ENCODE assay signal across 9 mouse cellular contexts in the genomic region with DNA sequence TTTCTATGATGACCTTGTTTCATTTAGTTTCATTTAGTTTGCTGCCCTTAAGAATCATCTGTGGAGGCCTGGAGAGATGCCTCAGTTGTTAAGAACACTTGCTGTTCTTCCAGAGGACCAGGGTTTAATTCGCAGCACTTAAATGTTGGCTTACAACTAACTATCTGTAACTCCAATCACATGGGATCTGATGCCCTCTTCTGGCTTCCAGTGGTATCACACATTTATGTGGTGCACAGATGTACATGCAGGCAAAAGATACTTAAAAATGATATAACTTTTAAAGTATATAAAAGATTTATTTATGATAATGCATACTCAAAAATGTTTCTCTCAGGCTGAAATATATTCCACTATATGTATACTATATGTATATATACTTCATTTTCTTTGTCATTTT. TPM values are rescaled to one million over a fixed set of nuclear protein-coding genes. Genes with fewer than 3 reads are reported as not detected.
DNase-seq lines count a peak whose midpoint lies in the region; ATAC-seq and TF ChIP-seq lines count a peak whose summit lies in the region.
"Had no signal": no experiment of that assay in that cellular context is flagged by ENCODE, and none has a peak within 500 bp of the region (broad histone marks: within the 10 kb centered on the region; RNA-seq: fewer than 3 reads in every experiment).

No protein-coding gene starts in this region.

- no peak for DNase-seq in left cerebral cortex, adult 2 months (ENCODE audit: extremely low spot score in 1 of 2, low spot score in 2 of 2)
- no peak for DNase-seq in left cerebral cortex, postnatal 10 days (ENCODE audit: extremely low spot score in 1 of 2, low spot score in 2 of 2)
- DNase-seq in ES-E14 (ENCODE audit: low read depth, low spot score): peak; percentile 34
- DNase-seq in brain, adult 2 months (ENCODE audit: low read depth, low spot score): peak; percentile 27
- peak; percentile 35 for DNase-seq in retina, embryonic 14.5 days (ENCODE audit: low spot score)
- DNase-seq in adrenal gland, adult 2 months: no peak

- TF ChIP-seq CTCF in left cerebral cortex, adult 2 months (IDR thresholded peaks at IDR 0.05): peak; percentile 50

- H3K4me1 ChIP-seq in ES-E14 (ENCODE audit: control insufficient read depth in 2 of 2, insufficient read depth in 2 of 2, low read length in 2 of 2, poor library complexity in 1 of 2): no peaks in the 10 kb centered on the region
- H3K4me1 ChIP-seq in midbrain, embryonic 13.5 days (replicated peaks): no peaks in the 10 kb centered on the region
- H3K4me1 ChIP-seq: heart, embryonic 13.5 days had no signal

- H3K27me3 ChIP-seq in midbrain, embryonic 13.5 days: no peaks in the 10 kb centered on the region
- H3K27me3 ChIP-seq: heart, embryonic 13.5 days had no signal

- WGBS in midbrain, embryonic 13.5 days: 97% methylated on average over 1 of the region's 1 CpGs

- H3K9me3 ChIP-seq in ES-E14 (ENCODE audit: control insufficient read depth, insufficient read depth, low read depth, low read length): no peaks in the 10 kb centered on the region
- no peaks in the 10 kb centered on the region for H3K9me3 ChIP-seq in midbrain, embryonic 13.5 days
- H3K9me3 ChIP-seq: heart, embryonic 13.5 days had no signal

- no peaks in the 10 kb centered on the region; the same call in 1 of the 2 replicates for H3K36me3 ChIP-seq in ES-E14 (ENCODE audit: control insufficient read depth, insufficient read depth, low read length, poor library complexity, severe bottlenecking)
- peaks cover 8% of the 10 kb centered on the region; the same call in 1 of the 2 replicates for H3K36me3 ChIP-seq in midbrain, embryonic 13.5 days

- no peak for ATAC-seq in midbrain, embryonic 13.5 days

- no peak overlapping the region for H3K27ac ChIP-seq in left cerebral cortex, adult 2 months
- no peak overlapping the region for H3K27ac ChIP-seq in ES-E14 (ENCODE audit: insufficient read depth, low read depth, low read length, poor library complexity, severe bottlenecking)
- no peak overlapping the region for H3K27ac ChIP-seq in midbrain, embryonic 13.5 days
- H3K27ac ChIP-seq: heart, embryonic 13.5 days had no signal

- H3K4me3 ChIP-seq in left cerebral cortex, adult 2 months: no peak overlapping the region
- H3K4me3 ChIP-seq in ES-E14 (ENCODE audit: insufficient read depth in 1 of 2, low read depth in 1 of 2, low read length in 2 of 2, poor library complexity in 1 of 2, severe bottlenecking in 1 of 2): no peak overlapping the region
- no peak overlapping the region for H3K4me3 ChIP-seq in midbrain, embryonic 13.5 days (replicated peaks)
- H3K4me3 ChIP-seq: heart, embryonic 13.5 days; myocyte had no signal

- in situ Hi-C loops in ES-E14 (cut with MboI; ENCODE audit: low sequenced_read_pairs in 2 of 2, unreplicated experiment in 2 of 2): no loop called here

- intact Hi-C loops in left cerebral cortex, adult 2 months (cut with DNase I): no loop called here
- intact Hi-C loops in left cerebral cortex, postnatal 10 days (cut with DNase I): no loop called here

- H3K9ac ChIP-seq in ES-E14 (ENCODE audit: insufficient read depth, low read depth, low read length, poor library complexity, severe bottlenecking): no peak overlapping the region
- H3K9ac ChIP-seq in midbrain, embryonic 13.5 days (replicated peaks): no peak overlapping the region
- H3K9ac ChIP-seq: heart, embryonic 13.5 days had no signal

- no peak overlapping the region for H3K4me2 ChIP-seq in midbrain, embryonic 13.5 days (replicated peaks)
- H3K4me2 ChIP-seq: heart, embryonic 13.5 days had no signal

TF ChIP-seq in ES-E14, 5 proteins besides CTCF, POLR2A, EP300 and RAD21:
- no peak for TF ChIP-seq MAFK (IDR thresholded peaks at IDR 0.05; ENCODE audit: insufficient read depth, low read depth, low read length)
- TF ChIP-seq HCFC1 (IDR thresholded peaks at IDR 0.05; ENCODE audit: borderline replicate concordance, insufficient read depth, low read length): no peak
TF ChIP-seq in ES-E14: peak in this region for 0.

RNA-seq across cellular contexts. Expression of a gene that starts 40.4 kb away (rescaled TPM):
- total RNA-seq in left cerebral cortex, adult 2 months (2021): 10 to 100 TPM; 36.3 to 38.3 TPM
- total RNA-seq in left cerebral cortex, postnatal 10 days (2021): 10 to 100 TPM; 23.0 to 23.6 TPM
- total RNA-seq in ES-E14 (2012; rRNA removed): 13.5 and 13.9 TPM in 2 replicates
- 10 to 100 TPM; 27.2 to 32.3 TPM for total RNA-seq in adrenal gland, adult 2 months (2021)
- polyA plus RNA-seq in adrenal gland, adult 2 months (2012; rRNA removed): 1.6 and 1.9 TPM in 2 replicates
- 11.8 and 12.4 TPM in 2 replicates for polyA plus RNA-seq in midbrain, embryonic 13.5 days (2015; fragmentation: Nextera tagmentation; extraction: Ambion mirVana)

RNA-seq across cellular contexts. Expression of a gene that starts 44.2 kb away (rescaled TPM):
- total RNA-seq in left cerebral cortex, adult 2 months (2021): 10 to 100 TPM; 36.9 to 37.8 TPM
- total RNA-seq in left cerebral cortex, postnatal 10 days (2021): 10 to 100 TPM; 31.5 to 32.1 TPM
- 25.3 and 28.5 TPM in 2 replicates for total RNA-seq in ES-E14 (2012; rRNA removed)
- 10 to 100 TPM; 23.5 to 23.7 TPM for total RNA-seq in adrenal gland, adult 2 months (2021)
- polyA plus RNA-seq in adrenal gland, adult 2 months (2012; rRNA removed): 12.9 and 14.9 TPM in 2 replicates
- polyA plus RNA-seq in midbrain, embryonic 13.5 days (2015; fragmentation: Nextera tagmentation; extraction: Ambion mirVana): 36.1 and 40.4 TPM in 2 replicates

Comparison
In these comparisons a context has a peak if more than half of its experiments do, and no peak if none do; other contexts are left out.
1. DNase-seq: peak in ES-E14 (single experiment), brain, adult 2 months (single experiment) and retina, embryonic 14.5 days (single experiment); none in left cerebral cortex, adult 2 months (0 of 2), left cerebral cortex, postnatal 10 days (0 of 2) and adrenal gland, adult 2 months (single experiment).